Mouse (Mus musculus): ENCODE measurements around the gene Rab5c. TPM values are rescaled to one million over a fixed set of nuclear protein-coding genes. Genes with fewer than 3 reads are reported as not detected.

The Rab5c gene
- polyA plus RNA-seq, 1 experiment from 2014 or later = 28.5 TPM

GRCm38 (mm10) chr11:100719312-100719711, 18.7 kb downstream of the Rab5c start:
- no peaks in the 10 kb centered on the region for H3K27me3 ChIP-seq
- H3K27ac ChIP-seq = no peak overlapping the region
- H3K4me3 ChIP-seq = no peak overlapping the region
- no peak overlapping the region for H3K4me2 ChIP-seq
- WGBS = 85% methylated on average over 3 of the region's 3 CpGs
- H3K9ac ChIP-seq = no peak overlapping the region
- H3K36me3 ChIP-seq = peaks cover 52% of the 10 kb centered on the region
- H3K9me3 ChIP-seq = no peaks in the 10 kb centered on the region
- ATAC-seq (ENCODE audit: insufficient number of reproducible peaks, insufficient read depth, low FRiP score, low TSS enrichment, low read depth) = no peak
- peaks cover 12% of the 10 kb centered on the region for H3K4me1 ChIP-seq

DNA sequence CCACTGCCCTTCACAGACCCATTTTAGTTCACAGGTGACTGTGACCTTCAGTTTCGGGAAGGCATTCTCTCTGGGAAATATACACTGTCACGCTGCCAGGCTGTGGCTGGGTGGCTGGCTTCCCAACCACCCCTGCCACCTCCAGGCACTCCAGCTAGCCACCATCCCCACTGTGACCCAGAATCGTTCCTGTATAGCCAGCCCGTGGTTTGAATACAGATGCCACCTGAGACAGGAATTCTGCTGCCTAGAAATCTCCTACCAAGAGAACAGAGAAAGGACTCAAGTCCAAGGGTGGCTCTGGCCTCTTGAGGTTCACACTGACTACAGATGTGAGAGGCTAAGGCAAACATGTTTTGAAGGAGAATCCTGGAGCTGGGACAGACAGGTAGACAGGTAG, 19.1 kb downstream of the Rab5c start:
- no peak overlapping the region for H3K4me2 ChIP-seq
- 78% methylated on average over 4 of the region's 4 CpGs for WGBS
- no peak overlapping the region for H3K9ac ChIP-seq
- no peaks in the 10 kb centered on the region for H3K27me3 ChIP-seq
- H3K36me3 ChIP-seq = peaks cover 52% of the 10 kb centered on the region
- H3K27ac ChIP-seq = peak overlapping the region; percentile 44; the same call in 1 of the 2 replicates
- no peak overlapping the region for H3K4me3 ChIP-seq
- no peak for ATAC-seq (ENCODE audit: insufficient number of reproducible peaks, insufficient read depth, low FRiP score, low TSS enrichment, low read depth)
- H3K9me3 ChIP-seq = no peaks in the 10 kb centered on the region
- peaks cover 15% of the 10 kb centered on the region for H3K4me1 ChIP-seq

- no peak for ATAC-seq (ENCODE audit: insufficient number of reproducible peaks, insufficient read depth, low FRiP score, low TSS enrichment, low read depth)
These were observed 19.6 kb downstream of the Rab5c start for GRCm38 (mm10) chr11:100718462-100718861.

GRCm38 (mm10) chr11:100716649-100717048, 21.4 kb downstream of the Rab5c start:
- H3K9ac ChIP-seq = no peak overlapping the region
- H3K27me3 ChIP-seq = no peaks in the 10 kb centered on the region
- no peak overlapping the region for H3K4me3 ChIP-seq
- ATAC-seq (ENCODE audit: insufficient number of reproducible peaks, insufficient read depth, low FRiP score, low TSS enrichment, low read depth) = no peak
- H3K4me1 ChIP-seq = peaks cover 31% of the 10 kb centered on the region
- H3K36me3 ChIP-seq = peaks cover 52% of the 10 kb centered on the region
- no peak overlapping the region for H3K4me2 ChIP-seq
- 85% methylated on average over 3 of the region's 3 CpGs for WGBS
- no peaks in the 10 kb centered on the region for H3K9me3 ChIP-seq
- H3K27ac ChIP-seq = no peak overlapping the region

More at GRCm38 (mm10) chr11:100718462-100718861, 19.6 kb downstream of the Rab5c start:
- Histone ChIP-seq H3K36me3 (peaks cover 52% of the 10 kb centered on the region), H3K4me3 (no peak overlapping the region), H3K9me3 (no peaks in the 10 kb centered on the region), H3K4me2 (no peak overlapping the region), H3K27me3 (no peaks in the 10 kb centered on the region), H3K9ac (no peak overlapping the region), H3K4me1 (peaks cover 19% of the 10 kb centered on the region), H3K27ac (0 out of 2 replicates have a peak overlapping the region, but pooled peaks have one; percentile 44)
- WGBS = 86% methylated on average over 7 of the region's 7 CpGs

GRCm38 (mm10) chr11:100714948-100715347, 23.1 kb downstream of the Rab5c start:
- ATAC-seq (ENCODE audit: insufficient number of reproducible peaks, insufficient read depth, low FRiP score, low TSS enrichment, low read depth) = no peak
- WGBS = 90% methylated on average over 6 of the region's 6 CpGs

GRCm38 (mm10) chr11:100714534-100714915, 23.5 kb downstream of the Rab5c start:
- peaks cover 35% of the 10 kb centered on the region for H3K4me1 ChIP-seq
- H3K9me3 ChIP-seq = no peaks in the 10 kb centered on the region
- H3K4me3 ChIP-seq = peak overlapping the region; percentile 34; the same call in 1 of the 2 replicates
- H3K27ac ChIP-seq = 0 out of 2 replicates have a peak overlapping the region, but pooled peaks have one; percentile 80
- peak overlapping the region; percentile 70; the same call in 1 of the 2 replicates for H3K9ac ChIP-seq
- peak overlapping the region; percentile 64 for H3K4me2 ChIP-seq
- no peaks in the 10 kb centered on the region for H3K27me3 ChIP-seq
- peaks cover 59% of the 10 kb centered on the region for H3K36me3 ChIP-seq
- WGBS = 45% methylated on average over 6 of the region's 6 CpGs
- no peak for ATAC-seq (ENCODE audit: insufficient number of reproducible peaks, insufficient read depth, low FRiP score, low TSS enrichment, low read depth)

More at GRCm38 (mm10) chr11:100714948-100715347, 23.1 kb downstream of the Rab5c start:
- Histone ChIP-seq H3K27ac (no peak overlapping the region), H3K27me3 (no peaks in the 10 kb centered on the region), H3K4me3 (no peak overlapping the region), H3K9me3 (no peaks in the 10 kb centered on the region), H3K4me2 (no peak overlapping the region), H3K4me1 (peaks cover 37% of the 10 kb centered on the region), H3K36me3 (peaks cover 59% of the 10 kb centered on the region), H3K9ac (no peak overlapping the region)

DNA sequence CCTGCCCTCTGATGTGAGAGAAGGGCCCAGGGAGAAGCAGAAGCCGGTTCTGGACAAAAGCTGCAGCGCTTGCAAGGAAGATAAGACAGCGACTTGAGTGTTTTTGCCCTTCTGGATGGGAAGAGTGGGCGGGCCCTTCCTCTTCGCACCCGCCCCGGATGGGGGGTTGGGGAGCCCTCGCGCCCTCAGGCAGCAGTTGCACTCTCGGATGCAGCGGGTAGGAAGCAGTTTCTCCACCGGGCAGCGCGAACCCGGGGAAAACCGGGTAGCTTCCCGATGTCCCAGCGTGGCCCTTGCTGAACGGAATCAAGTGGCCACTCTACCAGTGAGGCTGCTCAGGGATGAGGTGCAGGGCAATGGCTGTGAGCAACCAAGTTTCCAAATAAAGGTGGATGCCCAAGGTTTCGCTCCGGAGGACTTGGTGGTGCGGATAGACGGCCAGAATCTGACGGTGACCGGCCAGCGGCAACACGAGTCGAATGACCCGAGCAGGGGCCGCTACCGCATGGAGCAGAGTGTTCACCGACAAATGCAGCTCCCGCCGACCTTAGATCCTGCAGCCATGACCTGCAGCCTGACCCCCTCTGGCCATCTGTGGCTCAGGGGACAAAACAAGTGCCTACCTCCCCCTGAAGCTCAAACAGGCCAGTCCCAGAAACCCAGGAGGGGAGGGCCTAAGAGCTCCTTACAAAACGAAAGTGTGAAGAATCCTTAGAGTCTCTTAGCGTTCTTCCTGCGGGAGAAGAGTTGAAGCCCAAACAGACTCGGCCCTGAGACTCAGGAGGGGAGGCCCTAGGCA, 24.1 kb downstream of the Rab5c start, which contains the start of gene Hspb9:
Gene Hspb9, plus strand, starts transcription at position 116 of the 799 bp plus-strand sequence.
- H3K4me3 ChIP-seq = peak within 1 kb of the TSS; percentile 34
- no peak for ATAC-seq (ENCODE audit: insufficient number of reproducible peaks, insufficient read depth, low FRiP score, low TSS enrichment, low read depth)
- 4% methylated on average over 38 of the region's 38 CpGs for WGBS
- no peaks in the 10 kb centered on the region for H3K9me3 ChIP-seq
- peak within 1 kb of the TSS; percentile 69 for H3K4me2 ChIP-seq
- H3K36me3 ChIP-seq = peaks cover 59% of the 10 kb centered on the region
- peaks cover 32% of the 10 kb centered on the region for H3K4me1 ChIP-seq
- H3K27me3 ChIP-seq = no peaks in the 10 kb centered on the region
- H3K9ac ChIP-seq = peak within 1 kb of the TSS; percentile 70
- peak within 1 kb of the TSS; percentile 80 for H3K27ac ChIP-seq

- no peak for ATAC-seq (ENCODE audit: insufficient number of reproducible peaks, insufficient read depth, low FRiP score, low TSS enrichment, low read depth)
- peak overlapping the region; percentile 64 for H3K4me2 ChIP-seq
- peak overlapping the region; percentile 80 for H3K27ac ChIP-seq
- no peaks in the 10 kb centered on the region for H3K9me3 ChIP-seq
- peak overlapping the region; percentile 34; the same call in 1 of the 2 replicates for H3K4me3 ChIP-seq
- H3K4me1 ChIP-seq = peaks cover 32% of the 10 kb centered on the region
- no peaks in the 10 kb centered on the region for H3K27me3 ChIP-seq
- H3K36me3 ChIP-seq = peaks cover 59% of the 10 kb centered on the region
- H3K9ac ChIP-seq = peak overlapping the region; percentile 70
- 47% methylated on average over 4 of the region's 4 CpGs for WGBS
These were observed 24.8 kb downstream of the Rab5c start for GRCm38 (mm10) chr11:100713174-100713573.

GRCm38 (mm10) chr11:100711783-100712615, 26.0 kb downstream of the Rab5c start, which contains the start of gene Kat2a:
Gene Kat2a, minus strand, starts transcription at chr11:100712465.
- peak within 1 kb of the TSS; percentile 85 for H3K27ac ChIP-seq
- H3K4me1 ChIP-seq = peaks cover 32% of the 10 kb centered on the region
- peak; percentile 77 for ATAC-seq (ENCODE audit: insufficient number of reproducible peaks, insufficient read depth, low FRiP score, low TSS enrichment, low read depth)
- peaks cover 59% of the 10 kb centered on the region for H3K36me3 ChIP-seq
- peak within 1 kb of the TSS; percentile 96 for H3K9ac ChIP-seq
- H3K27me3 ChIP-seq = no peaks in the 10 kb centered on the region
- 3% methylated on average over 48 of the region's 48 CpGs for WGBS
- H3K9me3 ChIP-seq = no peaks in the 10 kb centered on the region
- peak within 1 kb of the TSS; percentile 69 for H3K4me2 ChIP-seq
- peak within 1 kb of the TSS; percentile 97 for H3K4me3 ChIP-seq

- Histone ChIP-seq H3K27me3 (no peaks in the 10 kb centered on the region), H3K4me3 (no peak overlapping the region), H3K27ac (no peak overlapping the region), H3K9me3 (no peaks in the 10 kb centered on the region), H3K9ac (peak overlapping the region; percentile 96; the same call in 1 of the 2 replicates), H3K36me3 (peaks cover 59% of the 10 kb centered on the region), H3K4me2 (peak overlapping the region; percentile 69), H3K4me1 (peaks cover 32% of the 10 kb centered on the region)
- ATAC-seq (ENCODE audit: insufficient number of reproducible peaks, insufficient read depth, low FRiP score, low TSS enrichment, low read depth) = no peak
- 86% methylated on average over 4 of the region's 4 CpGs for WGBS
These were observed 27.0 kb downstream of the Rab5c start for GRCm38 (mm10) chr11:100710977-100711376.

DNA sequence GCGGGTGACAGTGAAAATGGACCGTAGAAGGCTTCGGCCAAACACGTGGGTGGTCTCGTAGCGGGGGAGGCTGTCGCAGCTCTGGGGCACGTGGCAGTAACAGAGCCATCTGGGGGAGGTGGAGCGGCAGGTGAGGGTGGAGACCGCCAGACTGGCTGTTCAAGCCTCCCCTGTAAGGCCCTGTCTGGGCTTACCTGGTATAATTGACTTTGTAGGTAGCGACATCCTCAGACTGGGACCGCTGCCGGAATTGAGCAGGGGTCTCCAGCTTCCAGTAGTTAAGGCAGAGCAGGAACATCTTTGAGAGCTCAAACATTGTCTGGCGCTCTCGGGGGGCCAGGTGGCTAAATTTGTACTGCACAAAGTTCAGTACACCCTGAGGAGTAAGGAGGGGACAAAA, 27.5 kb downstream of the Rab5c start:
- 91% methylated on average over 15 of the region's 15 CpGs for WGBS
- Histone ChIP-seq H3K36me3 (peaks cover 59% of the 10 kb centered on the region), H3K4me1 (peaks cover 32% of the 10 kb centered on the region), H3K27ac (no peak overlapping the region), H3K4me3 (no peak overlapping the region), H3K9ac (no peak overlapping the region; the same call in 1 of the 2 replicates), H3K9me3 (no peaks in the 10 kb centered on the region), H3K4me2 (no peak overlapping the region), H3K27me3 (no peaks in the 10 kb centered on the region)
- no peak for ATAC-seq (ENCODE audit: insufficient number of reproducible peaks, insufficient read depth, low FRiP score, low TSS enrichment, low read depth)
